Mouse (Mus musculus): Measurements from ENCODE around the gene Unc45b.

Gene Unc45b

GRCm38 (mm10) chr11:82910250-82910649 lies at the start of gene Unc45b:
Unc45b (plus strand) TSS chr11:82910550.
- no peak for DNase-seq (ENCODE audit: low read depth, low spot score)

GRCm38 (mm10) chr11:82860759-82861158 lies 49.6 kb upstream of the Unc45b start:
- DNase-seq (ENCODE audit: low read depth, low spot score), result no peak

- DNase-seq (ENCODE audit: low read depth, low spot score), result no peak
Observed at GRCm38 (mm10) chr11:82861558-82861957, 48.8 kb upstream of the Unc45b start.

GRCm38 (mm10) chr11:82862638-82863037 lies 47.7 kb upstream of the Unc45b start:
- no peak for DNase-seq (ENCODE audit: low read depth, low spot score)

GRCm38 (mm10) chr11:82863059-82863458 lies 47.3 kb upstream of the Unc45b start:
- no peak for DNase-seq (ENCODE audit: low read depth, low spot score)

GRCm38 (mm10) chr11:82863488-82863931 lies 46.8 kb upstream of the Unc45b start:
- DNase-seq (ENCODE audit: low read depth, low spot score), result no peak

- DNase-seq (ENCODE audit: low read depth, low spot score), result no peak
Observed at GRCm38 (mm10) chr11:82865957-82866356, 44.4 kb upstream of the Unc45b start.

- DNase-seq (ENCODE audit: low read depth, low spot score), result peak; percentile 61
Observed at GRCm38 (mm10) chr11:82866850-82867564, 43.3 kb upstream of the Unc45b start.

- DNase-seq (ENCODE audit: low read depth, low spot score), result no peak
Observed at GRCm38 (mm10) chr11:82867956-82868355, 42.4 kb upstream of the Unc45b start.

GRCm38 (mm10) chr11:82869506-82870172 lies 40.7 kb upstream of the Unc45b start:
- no peak for DNase-seq (ENCODE audit: low read depth, low spot score)

GRCm38 (mm10) chr11:82870173-82871030 lies 39.9 kb upstream of the Unc45b start:
- peak; percentile 89 for DNase-seq (ENCODE audit: low read depth, low spot score)

- peak; percentile 93 for DNase-seq (ENCODE audit: low read depth, low spot score)
Observed at GRCm38 (mm10) chr11:82871031-82871446, 39.3 kb upstream of the Unc45b start, which contains the start of gene Rffl. Rffl (minus strand) TSS chr11:82871210.

GRCm38 (mm10) chr11:82874924-82875323 lies 35.4 kb upstream of the Unc45b start:
- no peak for DNase-seq (ENCODE audit: low read depth, low spot score)

GRCm38 (mm10) chr11:82875631-82876030 lies 34.7 kb upstream of the Unc45b start:
- peak; percentile 91 for DNase-seq (ENCODE audit: low read depth, low spot score)

GRCm38 (mm10) chr11:82877726-82878344 lies 32.5 kb upstream of the Unc45b start:
- no peak for DNase-seq (ENCODE audit: low read depth, low spot score)

GRCm38 (mm10) chr11:82883180-82883579 lies 27.2 kb upstream of the Unc45b start:
- peak; percentile 62 for DNase-seq (ENCODE audit: low read depth, low spot score)

GRCm38 (mm10) chr11:82886559-82886958 lies 23.8 kb upstream of the Unc45b start:
- peak; percentile 54 for DNase-seq (ENCODE audit: low read depth, low spot score)

- DNase-seq (ENCODE audit: low read depth, low spot score), result no peak
Observed at GRCm38 (mm10) chr11:82888491-82888946, 21.8 kb upstream of the Unc45b start.

GRCm38 (mm10) chr11:82889524-82890341 lies 20.6 kb upstream of the Unc45b start:
- DNase-seq (ENCODE audit: low read depth, low spot score), result peak; percentile 42

- peak; percentile 94 for DNase-seq (ENCODE audit: low read depth, low spot score)
Observed at GRCm38 (mm10) chr11:82890342-82890762, 20.0 kb upstream of the Unc45b start, which contains the start of gene Rad51d. Rad51d (minus strand) TSS chr11:82890614.
